Comparison of ENCODE assay signal across 8 mouse cellular contexts in the genomic region with DNA sequence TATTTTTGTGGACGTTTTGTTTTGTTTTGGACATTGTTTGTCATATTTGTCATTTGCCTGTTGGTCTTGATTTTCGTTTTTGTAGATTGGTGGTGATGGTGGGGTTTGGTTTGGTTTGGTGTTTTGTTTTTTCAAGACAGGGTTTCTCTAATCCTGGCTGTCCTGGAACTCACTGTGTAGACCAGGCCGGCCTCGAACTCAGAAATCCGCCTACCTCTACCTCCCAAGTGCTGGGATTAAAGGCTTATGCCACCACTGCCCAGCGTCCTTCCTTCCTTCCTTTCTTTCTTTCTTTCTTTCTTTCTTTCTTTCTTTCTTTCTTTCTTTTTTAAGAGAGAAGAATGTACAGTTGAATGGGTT. TPM values are rescaled to one million over a fixed set of nuclear protein-coding genes. Genes with fewer than 3 reads are reported as not detected.
DNase-seq lines count a peak whose midpoint lies in the region; ATAC-seq and TF ChIP-seq lines count a peak whose summit lies in the region.
"Not testable (repeated sequence)": the region's sequence is repeated elsewhere in the genome, so short reads cannot be mapped to it uniquely, and the experiment has no call there.

No protein-coding gene starts in this region.

- H3K9me3 ChIP-seq in ES-Bruce4 (replicated peaks; ENCODE audit: control insufficient read depth, insufficient read depth, low read length, poor library complexity, severe bottlenecking); embryonic facial prominence, embryonic 13.5 days; hindbrain, embryonic 14.5 days (ENCODE audit: control insufficient read depth, low read length); liver, embryonic 15.5 days (replicated peaks); midbrain, embryonic 13.5 days; stomach, embryonic 14.5 days (ENCODE audit: control insufficient read depth, low read depth, low read length): not testable (repeated sequence)

- not testable (repeated sequence) for H3K27me3 ChIP-seq in ES-Bruce4 (ENCODE audit: control insufficient read depth, insufficient read depth, low read length, poor library complexity, severe bottlenecking); embryonic facial prominence, embryonic 13.5 days; hindbrain, embryonic 14.5 days (ENCODE audit: control insufficient read depth, insufficient read depth, low read length); liver, embryonic 15.5 days; midbrain, embryonic 13.5 days; stomach, embryonic 14.5 days (ENCODE audit: control insufficient read depth, insufficient read depth, low read length)

- not testable (repeated sequence) for ATAC-seq in embryonic facial prominence, embryonic 13.5 days (ENCODE audit: insufficient number of reproducible peaks, insufficient read depth, low FRiP score, low TSS enrichment, low read depth); liver, embryonic 15.5 days (ENCODE audit: insufficient read depth)
- ATAC-seq in hindbrain, embryonic 14.5 days (ENCODE audit: low FRiP score), result peak; percentile 79; the same call in 1 of the 2 replicates
- peak; percentile 81 for ATAC-seq in midbrain, embryonic 13.5 days
- ATAC-seq in stomach, embryonic 14.5 days (ENCODE audit: insufficient number of reproducible peaks, insufficient read depth, low FRiP score, low read depth), result 0 out of 2 replicates have a peak, but pooled peaks have one; percentile 9

- peak overlapping the region; percentile 91 for H3K4me3 ChIP-seq in ES-Bruce4 (ENCODE audit: low read depth, low read length)
- peak overlapping the region; percentile 89 for H3K4me3 ChIP-seq in embryonic facial prominence, embryonic 13.5 days
- H3K4me3 ChIP-seq in gastrocnemius, adult 2 months, result peak overlapping the region; percentile 93
- H3K4me3 ChIP-seq in hindbrain, embryonic 14.5 days (replicated peaks; ENCODE audit: low read length), result peak overlapping the region; percentile 57
- H3K4me3 ChIP-seq in liver, embryonic 15.5 days (replicated peaks), result peak overlapping the region; percentile 82
- H3K4me3 ChIP-seq in midbrain, embryonic 13.5 days (replicated peaks), result peak overlapping the region; percentile 69
- H3K4me3 ChIP-seq in stomach, embryonic 14.5 days (ENCODE audit: low read depth, low read length), result peak overlapping the region; percentile 86

- not testable (repeated sequence) for H3K4me1 ChIP-seq in ES-Bruce4 (ENCODE audit: control insufficient read depth, insufficient read depth, low read length); embryonic facial prominence, embryonic 13.5 days; liver, embryonic 15.5 days (replicated peaks); stomach, embryonic 14.5 days (ENCODE audit: control insufficient read depth, insufficient read depth, low read length)
- peaks cover 13% of the 10 kb centered on the region for H3K4me1 ChIP-seq in hindbrain, embryonic 14.5 days (replicated peaks; ENCODE audit: control insufficient read depth, insufficient read depth, low read length)
- H3K4me1 ChIP-seq in midbrain, embryonic 13.5 days (replicated peaks), result peaks cover 14% of the 10 kb centered on the region

- H3K36me3 ChIP-seq in ES-Bruce4 (ENCODE audit: control insufficient read depth, insufficient read depth, low read length, poor library complexity, severe bottlenecking), result peaks cover 27% of the 10 kb centered on the region
- peaks cover 24% of the 10 kb centered on the region for H3K36me3 ChIP-seq in embryonic facial prominence, embryonic 13.5 days
- H3K36me3 ChIP-seq in hindbrain, embryonic 14.5 days (replicated peaks; ENCODE audit: control insufficient read depth, insufficient read depth), result peaks cover 22% of the 10 kb centered on the region
- 0 out of 2 replicates have a peak, but pooled peaks cover 17% of the 10 kb centered on the region for H3K36me3 ChIP-seq in liver, embryonic 15.5 days (replicated peaks)
- H3K36me3 ChIP-seq in midbrain, embryonic 13.5 days, result peaks cover 15% of the 10 kb centered on the region
- H3K36me3 ChIP-seq in stomach, embryonic 14.5 days (ENCODE audit: control insufficient read depth, insufficient read depth, low read length), result not testable (repeated sequence)

- H3K9ac ChIP-seq in ES-Bruce4 (ENCODE audit: low read depth, poor library complexity, severe bottlenecking), result peak overlapping the region; percentile 91
- peak overlapping the region; percentile 79 for H3K9ac ChIP-seq in embryonic facial prominence, embryonic 13.5 days
- peak overlapping the region; percentile 49 for H3K9ac ChIP-seq in hindbrain, embryonic 14.5 days
- H3K9ac ChIP-seq in liver, embryonic 15.5 days, result peak overlapping the region; percentile 11; the same call in 1 of the 2 replicates
- peak overlapping the region; percentile 66 for H3K9ac ChIP-seq in midbrain, embryonic 13.5 days (replicated peaks)
- H3K9ac ChIP-seq in stomach, embryonic 14.5 days (replicated peaks; ENCODE audit: low read depth, low read length), result peak overlapping the region; percentile 47; the same call in 1 of the 2 replicates

- 3% methylated on average over 6 of the region's 6 CpGs for WGBS in embryonic facial prominence, embryonic 13.5 days
- 5% methylated on average over 6 of the region's 6 CpGs for WGBS in hindbrain, embryonic 14.5 days
- WGBS in liver, embryonic 15.5 days (ENCODE audit: insufficient replicate concordance), result 3% methylated on average over 6 of the region's 6 CpGs
- under 1% methylated on average over 6 of the region's 6 CpGs for WGBS in midbrain, embryonic 13.5 days
- WGBS in stomach, embryonic 14.5 days, result 2% methylated on average over 6 of the region's 6 CpGs

- DNase-seq in gastrocnemius, adult 2 months; hindbrain, embryonic 14.5 days (ENCODE audit: low spot score): not testable (repeated sequence)
- DNase-seq in kidney, postnatal 10 days, result peak; percentile 10

- TF ChIP-seq POLR2A in ES-Bruce4 (IDR thresholded peaks at IDR 0.05; ENCODE audit: insufficient read depth, low read length), result not testable (repeated sequence)

- intact Hi-C loops in gastrocnemius, adult 2 months (cut with DNase I), result not testable (repeated sequence)

- not testable (repeated sequence) for TF ChIP-seq CTCF in ES-Bruce4 (IDR thresholded peaks at IDR 0.05; ENCODE audit: low read depth, low read length); gastrocnemius, adult 2 months (IDR thresholded peaks at IDR 0.05)

- peak overlapping the region; percentile 79 for H3K4me2 ChIP-seq in embryonic facial prominence, embryonic 13.5 days
- peak overlapping the region; percentile 79 for H3K4me2 ChIP-seq in hindbrain, embryonic 14.5 days (replicated peaks)
- peak overlapping the region; percentile 79 for H3K4me2 ChIP-seq in liver, embryonic 15.5 days
- peak overlapping the region; percentile 70 for H3K4me2 ChIP-seq in midbrain, embryonic 13.5 days (replicated peaks)
- H3K4me2 ChIP-seq in stomach, embryonic 14.5 days (replicated peaks; ENCODE audit: low read depth, low read length), result peak overlapping the region; percentile 73

- not testable (repeated sequence) for H3K27ac ChIP-seq in ES-Bruce4 (ENCODE audit: insufficient read depth, low read length); embryonic facial prominence, embryonic 13.5 days; liver, embryonic 15.5 days (replicated peaks); midbrain, embryonic 13.5 days; stomach, embryonic 14.5 days (ENCODE audit: low read length)
- H3K27ac ChIP-seq in gastrocnemius, adult 2 months, result peak overlapping the region; percentile 82
- H3K27ac ChIP-seq in hindbrain, embryonic 14.5 days, result 0 out of 2 replicates have a peak overlapping the region, but pooled peaks have one; percentile 16

- TF ChIP-seq EP300 in ES-Bruce4 (IDR thresholded peaks at IDR 0.05; ENCODE audit: insufficient read depth, low read depth, low read length), result not testable (repeated sequence)

RNA-seq across cellular contexts. Expression of a gene that starts 0.3 kb away (rescaled TPM):
- 71.3 and 76.4 TPM in 2 replicates for polyA plus RNA-seq in ES-Bruce4 (2011; ENCODE audit: insufficient read depth, insufficient read length, low read depth, missing spikeins)
- polyA plus RNA-seq in embryonic facial prominence, embryonic 13.5 days (2015; fragmentation: Nextera tagmentation; extraction: Ambion mirVana), result 20.4 and 21.0 TPM in 2 replicates
- total RNA-seq in gastrocnemius, adult 2 months (2021), result 10 to 100 TPM; 10.8 to 13.8 TPM
- 8.5 and 11.7 TPM in 2 replicates for polyA plus RNA-seq in hindbrain, embryonic 14.5 days (2014; fragmentation: Nextera tagmentation; extraction: Ambion mirVana)
- 4.9 and 5.1 TPM in 2 replicates for polyA plus RNA-seq in liver, embryonic 15.5 days (2015; fragmentation: Nextera tagmentation; extraction: Ambion mirVana)
- polyA plus RNA-seq in midbrain, embryonic 13.5 days (2015; fragmentation: Nextera tagmentation; extraction: Ambion mirVana), result 11.1 and 11.7 TPM in 2 replicates
- 21.5 and 24.5 TPM in 2 replicates for polyA plus RNA-seq in stomach, embryonic 14.5 days (2014; fragmentation: Nextera tagmentation; extraction: Ambion mirVana)

RNA-seq across cellular contexts. Expression of a gene that starts 58.9 kb away (rescaled TPM):
- polyA plus RNA-seq in ES-Bruce4 (2011; ENCODE audit: insufficient read depth, insufficient read length, low read depth, missing spikeins), result 0.10 and 0.17 TPM in 2 replicates
- 0.22 and 0.23 TPM in 2 replicates for polyA plus RNA-seq in embryonic facial prominence, embryonic 13.5 days (2015; fragmentation: Nextera tagmentation; extraction: Ambion mirVana)
- total RNA-seq in gastrocnemius, adult 2 months (2021), result not detected
- 0.04 and 0.08 TPM in 2 replicates for polyA plus RNA-seq in hindbrain, embryonic 14.5 days (2014; fragmentation: Nextera tagmentation; extraction: Ambion mirVana)
- polyA plus RNA-seq in liver, embryonic 15.5 days (2015; fragmentation: Nextera tagmentation; extraction: Ambion mirVana), result 0.02 TPM in 1 of 2 replicates, not detected in the other
- polyA plus RNA-seq in midbrain, embryonic 13.5 days (2015; fragmentation: Nextera tagmentation; extraction: Ambion mirVana), result 0.04 and 0.10 TPM in 2 replicates
- 0.06 and 0.22 TPM in 2 replicates for polyA plus RNA-seq in stomach, embryonic 14.5 days (2014; fragmentation: Nextera tagmentation; extraction: Ambion mirVana)

Comparison
In these comparisons a context has a peak if more than half of its experiments do, and no peak if none do; other contexts are left out.
1. H3K9ac ChIP-seq: peak in every context shown above with its lines; median percentile 91 in ES-Bruce4; 79 in embryonic facial prominence, embryonic 13.5 days; 66 in midbrain, embryonic 13.5 days; 49 in hindbrain, embryonic 14.5 days; 47 in stomach, embryonic 14.5 days; 11 in liver, embryonic 15.5 days.